ENCODE assay signal across 18 mouse cellular contexts in the genomic region with DNA sequence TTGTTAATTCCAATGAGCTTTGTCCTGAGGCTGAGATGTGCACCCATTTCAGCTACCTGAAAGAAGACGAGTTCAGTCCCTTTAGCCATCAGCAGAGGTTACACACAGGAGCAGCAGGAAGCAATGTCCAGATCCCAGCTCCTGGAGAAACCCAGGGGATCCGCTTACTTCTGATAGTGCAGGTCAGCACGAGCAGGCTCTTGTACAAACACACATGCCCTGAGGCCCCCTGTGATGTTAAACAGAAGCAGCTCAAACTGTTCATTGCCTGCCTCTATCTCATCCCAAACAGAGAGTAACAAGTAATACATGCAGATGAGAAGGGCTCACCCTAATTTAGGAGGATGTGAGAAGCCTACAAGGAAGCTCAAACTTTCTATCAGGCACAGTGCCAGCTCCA.
"Had no signal": no experiment of that assay in that cellular context is flagged by ENCODE, and none has a peak within 500 bp of the region (broad histone marks: within the 10 kb centered on the region; RNA-seq: fewer than 3 reads in every experiment).

No protein-coding gene starts in this region.

- H3K36me3 ChIP-seq: midbrain, embryonic 10.5 days; midbrain, embryonic 12.5 days; neural tube, embryonic 13.5 days; neural tube, embryonic 15.5 days had no signal

- H3K4me3 ChIP-seq: midbrain, embryonic 10.5 days; midbrain, embryonic 12.5 days; myocyte; neural tube, embryonic 13.5 days; neural tube, embryonic 15.5 days had no signal

- H3K27me3 ChIP-seq: midbrain, embryonic 12.5 days; neural tube, embryonic 13.5 days; neural tube, embryonic 15.5 days had no signal

- DNase-seq: lung, adult 2 months; lung, postnatal 10 days; lung, postnatal 4 days; midbrain, embryonic 14.5 days; retina, postnatal 1 day; right cerebral cortex, adult 18-20 months; right cerebral cortex, postnatal 25 days; right cerebral cortex, postnatal 4 days; spleen, adult 18-20 months; thymus, adult 18-20 months; thymus, postnatal 14 days; thymus, postnatal 36 days had no signal

- H3K9me3 ChIP-seq: midbrain, embryonic 10.5 days; midbrain, embryonic 12.5 days; neural tube, embryonic 13.5 days; neural tube, embryonic 15.5 days had no signal

- H3K27ac ChIP-seq: liver, embryonic 14.5 days; midbrain, embryonic 10.5 days; midbrain, embryonic 12.5 days; neural tube, embryonic 13.5 days; neural tube, embryonic 15.5 days had no signal
